Mouse (Mus musculus): ENCODE results near the gene Prl3b1.

The Prl3b1 gene

DNA sequence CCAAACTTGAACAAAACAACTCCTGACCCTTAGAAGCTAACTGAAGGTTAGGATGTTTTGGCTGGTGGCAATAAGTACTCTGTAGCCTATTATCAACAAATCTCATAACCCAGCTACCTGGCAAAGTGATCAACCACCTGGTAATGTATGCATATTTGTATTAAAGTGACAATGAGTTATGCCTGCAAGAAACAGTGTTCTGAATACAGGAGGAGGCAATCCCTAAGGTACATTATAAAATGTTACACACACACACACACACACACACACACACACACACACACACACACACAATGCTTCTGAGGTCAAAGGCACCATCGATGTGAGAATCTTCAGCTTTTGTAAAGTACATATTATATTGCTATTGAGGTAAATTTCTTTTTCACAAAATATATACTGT lies at the start of gene Prl3b1:
Prl3b1 (plus strand) TSS at position 301 of the 400 bp plus-strand sequence.
- DNase-seq (ENCODE audit: low spot score), result no peak

- DNase-seq (ENCODE audit: low spot score), result no peak
Measured at GRCm38 (mm10) chr13:27196359-27196758, 45.3 kb upstream of the Prl3b1 start, which contains the start of gene Prl3c1. Gene Prl3c1 (plus strand): TSS chr13:27196659.

DNA sequence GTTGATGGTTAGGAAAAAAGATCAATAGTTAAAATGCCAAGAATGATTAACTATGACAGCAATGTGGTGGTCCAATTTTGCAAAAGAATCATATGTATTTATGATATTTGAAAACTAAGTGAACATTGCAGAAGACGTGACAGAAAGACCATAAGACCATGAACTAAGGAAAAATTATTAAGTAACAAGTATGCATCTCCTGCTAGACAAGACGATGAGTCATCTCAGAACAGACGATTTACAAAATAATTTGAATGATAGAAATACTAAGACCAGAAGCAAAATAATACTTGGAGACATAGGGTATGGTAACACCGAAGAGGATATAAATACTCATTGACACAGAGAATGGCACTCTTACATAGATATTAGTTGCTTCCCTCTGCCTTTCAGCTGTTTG lies 17.5 kb downstream of the Prl3b1 start, which contains the start of gene Prl3a1:
Prl3a1 (plus strand) TSS at position 301 of the 400 bp plus-strand sequence.
- no peak for DNase-seq (ENCODE audit: low spot score)

Measured in lung, postnatal 25 days (tissue).